Comparison of ENCODE assay signal across 29 mouse cellular contexts in the genomic region with DNA sequence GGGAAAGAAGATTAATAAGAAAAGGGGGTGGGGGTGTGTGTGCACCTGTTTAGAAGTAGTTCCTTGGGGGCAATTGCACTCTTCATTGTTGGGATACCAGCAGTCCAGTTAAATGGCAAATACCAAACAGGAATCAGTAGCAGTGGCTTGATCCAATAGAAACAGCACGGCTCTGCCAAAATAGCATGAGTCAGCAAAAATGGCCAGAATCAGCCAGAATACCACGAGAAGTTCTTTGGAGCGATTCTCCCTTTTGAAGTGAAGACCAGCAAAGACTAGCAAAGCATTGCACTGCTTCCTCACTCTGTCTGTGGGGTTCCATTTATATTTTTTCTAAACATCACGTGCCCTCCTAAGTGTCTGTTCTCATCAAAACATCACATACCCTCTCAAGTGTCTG. TPM values are rescaled to one million over a fixed set of nuclear protein-coding genes. Genes with fewer than 3 reads are reported as not detected.
DNase-seq lines count a peak whose midpoint lies in the region; ATAC-seq and TF ChIP-seq lines count a peak whose summit lies in the region.
"Had no signal": no experiment of that assay in that cellular context is flagged by ENCODE, and none has a peak within 500 bp of the region (broad histone marks: within the 10 kb centered on the region; RNA-seq: fewer than 3 reads in every experiment).

No protein-coding gene starts in this region.

- H3K36me3 ChIP-seq in MEL (ENCODE audit: control insufficient read depth in 1 of 2, insufficient read depth in 2 of 2, low read length in 2 of 2): no peaks in the 10 kb centered on the region
- H3K36me3 ChIP-seq: embryonic facial prominence, embryonic 13.5 days; embryonic facial prominence, embryonic 15.5 days; forebrain, embryonic 15.5 days; G1E had no signal

- H3K27me3 ChIP-seq in MEL (ENCODE audit: control insufficient read depth in 1 of 2, insufficient read depth in 2 of 2, low read length in 2 of 2): no peaks in the 10 kb centered on the region; a peak in 1 of 4 replicates
- H3K27me3 ChIP-seq: embryonic facial prominence, embryonic 13.5 days; embryonic facial prominence, embryonic 15.5 days; forebrain, embryonic 13.5 days; forebrain, embryonic 15.5 days; Patski had no signal

- TF ChIP-seq CTCF in MEL (IDR thresholded peaks at IDR 0.05 in 2 of 3, conservative IDR thresholded peaks at IDR 0.05 in 1 of 3; ENCODE audit: control insufficient read depth in 1 of 3, insufficient read depth in 1 of 3, low read depth in 2 of 3, low read length in 3 of 3, poor library complexity in 1 of 3, severe bottlenecking in 1 of 3): no peak

- no peak overlapping the region for H3K4me3 ChIP-seq in MEL (ENCODE audit: control insufficient read depth in 1 of 2, insufficient read depth in 1 of 2, low read depth in 2 of 2, low read length in 2 of 2)
- H3K4me3 ChIP-seq: embryonic facial prominence, embryonic 13.5 days; embryonic facial prominence, embryonic 15.5 days; forebrain, embryonic 13.5 days; forebrain, embryonic 15.5 days had no signal

- H3K27ac ChIP-seq in MEL (ENCODE audit: control insufficient read depth, low read depth, low read length): no peak overlapping the region
- H3K27ac ChIP-seq: embryonic facial prominence, embryonic 13.5 days; embryonic facial prominence, embryonic 15.5 days; forebrain, embryonic 13.5 days; forebrain, embryonic 15.5 days had no signal

- no peak overlapping the region for H3K9ac ChIP-seq in MEL (ENCODE audit: control insufficient read depth, low read depth, low read length, poor library complexity, severe bottlenecking)
- H3K9ac ChIP-seq: embryonic facial prominence, embryonic 13.5 days; embryonic facial prominence, embryonic 15.5 days; forebrain, embryonic 13.5 days; forebrain, embryonic 15.5 days; forebrain, postnatal 0 days had no signal

- intact Hi-C loops in heart, postnatal 10 days (cut with DNase I): no loop called here
- intact Hi-C loops in left cerebral cortex, postnatal 25 days (cut with DNase I): no loop called here
- intact Hi-C loops in left cerebral cortex, postnatal 4 days (cut with DNase I): no loop called here

- TF ChIP-seq POLR2A in MEL (IDR thresholded peaks at IDR 0.05; ENCODE audit: control insufficient read depth in 1 of 2, insufficient read depth in 1 of 2, low read depth in 1 of 2, low read length in 2 of 2, poor library complexity in 1 of 2): no peak

- DNase-seq in heart, adult 11 months: peak; percentile 30
- no peak for DNase-seq in heart, postnatal 10 days
- DNase-seq in MEL (ENCODE audit: low read depth, low spot score): no peak
- no peak for DNase-seq in left cerebral cortex, postnatal 25 days (ENCODE audit: low spot score in 2 of 2)
- DNase-seq in left cerebral cortex, postnatal 4 days: no peak
- DNase-seq: adrenal gland, adult 8-10 months; adrenal gland, postnatal 14 days; adrenal gland, postnatal 36 days; B cell, adult 2 months; cerebellum, adult 11-12 months; cerebellum, adult 2 months; cerebellum, adult 9-10 months; cerebellum, postnatal 10 days; cerebellum, postnatal 25 days; embryo, embryonic 11 days; forebrain, postnatal 0 days had no signal

- TF ChIP-seq EP300 in MEL (IDR thresholded peaks at IDR 0.05; ENCODE audit: low read depth in 1 of 2, low read length in 2 of 2): no peak

- H3K4me1 ChIP-seq in MEL (ENCODE audit: control insufficient read depth in 1 of 2, insufficient read depth in 2 of 2, low read length in 2 of 2): no peaks in the 10 kb centered on the region
- H3K4me1 ChIP-seq: embryonic facial prominence, embryonic 13.5 days; embryonic facial prominence, embryonic 15.5 days; forebrain, embryonic 13.5 days; forebrain, embryonic 15.5 days had no signal

- H3K9me3 ChIP-seq in MEL (replicated peaks; ENCODE audit: insufficient read depth, low read length): no peaks in the 10 kb centered on the region
- H3K9me3 ChIP-seq: forebrain, embryonic 15.5 days had no signal

- no peaks in the 10 kb centered on the region for H3K79me2 ChIP-seq in MEL (ENCODE audit: control insufficient read depth, insufficient read depth, low read length, poor library complexity)

- 0 out of 2 replicates have a peak, but pooled peaks have one; percentile 58 for ATAC-seq in erythroblast, adult 5-6 weeks (replicated peaks; ENCODE audit: low FRiP score, poor library complexity, severe bottlenecking)
- ATAC-seq: activated CD4-positive, CD25-positive, alpha-beta regulatory T cell, adult 4 months; CD4-positive, CD25-positive, alpha-beta regulatory T cell, adult 4 months; forebrain, embryonic 13.5 days; forebrain, embryonic 15.5 days; forebrain, postnatal 0 days; Patski had no signal

- TF ChIP-seq RAD21 in MEL (IDR thresholded peaks at IDR 0.05; ENCODE audit: low read depth, low read length): no peak

TF ChIP-seq in MEL, 35 proteins besides CTCF, POLR2A, EP300 and RAD21:
- TF ChIP-seq MAFK (IDR thresholded peaks at IDR 0.05; ENCODE audit: borderline replicate concordance, low read depth, low read length) (peak; percentile 67; the same call in 1 of the 2 replicates), JUND (IDR thresholded peaks at IDR 0.05; ENCODE audit: low read depth, low read length) (no peak)

RNA-seq across cellular contexts. Expression of gene Gm10577, which starts 2.7 kb away (rescaled TPM):
- not detected for total RNA-seq in heart, postnatal 10 days (2021)
- not detected in 2 replicates for total RNA-seq in MEL (2012; rRNA removed)
- polyA plus RNA-seq in MEL (2012; ENCODE audit: insufficient read depth in 1 of 2, insufficient read length in 2 of 2, low read depth in 1 of 2, low replicate concordance in 2 of 2, missing spikeins in 1 of 2): not detected
- not detected in 2 replicates for total RNA-seq in erythroblast, adult 5-6 weeks (2015; ENCODE audit: low replicate concordance)
- not detected in 2 replicates for total RNA-seq in erythroblast, adult 5-6 weeks (2017; ENCODE audit: low replicate concordance)
- not detected for total RNA-seq in left cerebral cortex, postnatal 25 days (2021)
- not detected for total RNA-seq in left cerebral cortex, postnatal 4 days (2021)
- total RNA-seq: adrenal gland, adult 18-20 months; adrenal gland, adult 8-10 months; adrenal gland, postnatal 14 days; adrenal gland, postnatal 36 days; forebrain, postnatal 0 days; G1E had no signal
- polyA plus RNA-seq: activated CD4-positive, CD25-positive, alpha-beta regulatory T cell, adult 4 months; CD4-positive, CD25-positive, alpha-beta regulatory T cell, adult 4 months; cerebellum, adult 2 months; cortical plate, adult 2 months; embryonic facial prominence, embryonic 11.5 days; embryonic facial prominence, embryonic 13.5 days; embryonic facial prominence, embryonic 15.5 days; forebrain, embryonic 11.5 days; forebrain, embryonic 13.5 days; forebrain, embryonic 15.5 days; forebrain, postnatal 0 days; G1E; Patski had no signal

RNA-seq across cellular contexts. Expression of gene Raver2, which starts 51.0 kb away (rescaled TPM):
- 1 to 10 TPM; 3.0 to 3.2 TPM for total RNA-seq in heart, postnatal 10 days (2021)
- 0.03 and 0.04 TPM in 2 replicates for total RNA-seq in MEL (2012; rRNA removed)
- under 1 TPM in 1 of 2 experiments, not detected in 1; 0.03 TPM for polyA plus RNA-seq in MEL (2012; ENCODE audit: insufficient read depth in 1 of 2, insufficient read length in 2 of 2, low read depth in 1 of 2, low replicate concordance in 2 of 2, missing spikeins in 1 of 2)
- total RNA-seq in erythroblast, adult 5-6 weeks (2015; ENCODE audit: low replicate concordance): 0.19 TPM in 1 of 2 replicates, not detected in the other
- 0.43 TPM in 1 of 2 replicates, not detected in the other for total RNA-seq in erythroblast, adult 5-6 weeks (2017; ENCODE audit: low replicate concordance)
- 10 to 100 TPM; 19.5 to 21.9 TPM for total RNA-seq in left cerebral cortex, postnatal 25 days (2021)
- 10 to 100 TPM; 23.1 to 24.6 TPM for total RNA-seq in left cerebral cortex, postnatal 4 days (2021)
- polyA plus RNA-seq: G1E had no signal

Comparison
In these comparisons a context has a peak if more than half of its experiments do, and no peak if none do; other contexts are left out.
1. RNA of gene Raver2, which starts 51.0 kb away (total RNA-seq): 23.1 to 24.6 TPM in left cerebral cortex, postnatal 4 days and 19.5 to 21.9 TPM in left cerebral cortex, postnatal 25 days; 3.0 to 3.2 TPM in heart, postnatal 10 days, 0.19 to 0.43 TPM in erythroblast, adult 5-6 weeks and 0.03 to 0.04 TPM in MEL; every median in the first group is over 4 times any median in the second.